Mouse (Mus musculus) intestine, embryonic 14.5 days (tissue): ENCODE results near the gene Sidt2. TPM values are rescaled to one million over a fixed set of nuclear protein-coding genes. Genes with fewer than 3 reads are reported as not detected.
A peak's percentile ranks its signal among the peaks of the same experiment; 100 is the strongest.

Experiments used
- ATAC-seq: fragments of 200-750 bp; cut with Nextera tagmentation; replicated peaks from 2 replicates; pipeline ENCODE4 v1.8.0; 2017; ENCODE audit warnings: low read depth, moderate number of reproducible peaks, moderate TSS enrichment, moderate library complexity; ENCODE audit not compliant: low FRiP score, low TSS enrichment
- DNase-seq: peaks from one replicate; pipeline ENCODE4 v3.0.0-alpha.2; 2018; ENCODE audit warnings: low spot score
- H3K27ac ChIP-seq: fragments of 300-500 bp; sonication (generic); 2 replicates; pipeline ENCODE4 v1.5.1; 2014; ENCODE audit warnings: low read depth, mild to moderate bottlenecking, control low read depth
- H3K27me3 ChIP-seq: fragments of 300-500 bp; sonication (generic); replicated peaks from 2 replicates; pipeline ENCODE4 v1.6.1; 2014; ENCODE audit warnings: low read length, control low read depth; ENCODE audit not compliant: control insufficient read depth, insufficient read depth
- H3K36me3 ChIP-seq: fragments of 300-500 bp; sonication (generic); 2 replicates; pipeline ENCODE4 v1.6.1; 2014; ENCODE audit warnings: low read length, control low read depth; ENCODE audit not compliant: control insufficient read depth, insufficient read depth
- H3K4me1 ChIP-seq: fragments of 300-500 bp; sonication (generic); replicated peaks from 2 replicates; pipeline ENCODE4 v1.6.1; 2014; ENCODE audit warnings: low read length, control low read depth, mixed read lengths; ENCODE audit not compliant: control insufficient read depth, insufficient read depth
- H3K4me2 ChIP-seq: fragments of 300-500 bp; sonication (generic); 2 replicates; pipeline ENCODE4 v1.6.1; 2014; ENCODE audit warnings: low read length
- H3K4me3 ChIP-seq: fragments of 300-500 bp; sonication (generic); 2 replicates; pipeline ENCODE4 v1.5.1; 2014; ENCODE audit warnings: low read depth, low read length, control low read depth, mixed read lengths
- H3K9ac ChIP-seq: fragments of 300-500 bp; sonication (generic); 2 replicates; pipeline ENCODE4 v1.6.1; 2014; ENCODE audit warnings: mild to moderate bottlenecking, low read length
- H3K9me3 ChIP-seq: fragments of 300-500 bp; sonication (generic); 2 replicates; pipeline ENCODE4 v1.6.1; 2016; ENCODE audit warnings: low read length, control low read depth; ENCODE audit not compliant: control insufficient read depth
- WGBS: fragments of 180-500 bp; shearing (Covaris S2); extraction: QIAGEN DNeasy Blood & Tissue Kit; methylation state at CpG from one replicate; pipeline ENCODE4 v1.1.7; 2014; 5-methylcytosine and 5-hydroxymethylcytosine counted together
- polyA plus RNA-seq: library from polyadenylated mRNA; unstranded; fragments of >200 nt; fragmentation: Nextera tagmentation; extraction: Ambion mirVana; gene quantifications from 2 replicates; pipeline ENCODE4 v1.2.1, GENCODE M21; 2014

The Sidt2 gene
- polyA plus RNA-seq, 1 experiment from 2014 or later = 41.2 TPM

DNA sequence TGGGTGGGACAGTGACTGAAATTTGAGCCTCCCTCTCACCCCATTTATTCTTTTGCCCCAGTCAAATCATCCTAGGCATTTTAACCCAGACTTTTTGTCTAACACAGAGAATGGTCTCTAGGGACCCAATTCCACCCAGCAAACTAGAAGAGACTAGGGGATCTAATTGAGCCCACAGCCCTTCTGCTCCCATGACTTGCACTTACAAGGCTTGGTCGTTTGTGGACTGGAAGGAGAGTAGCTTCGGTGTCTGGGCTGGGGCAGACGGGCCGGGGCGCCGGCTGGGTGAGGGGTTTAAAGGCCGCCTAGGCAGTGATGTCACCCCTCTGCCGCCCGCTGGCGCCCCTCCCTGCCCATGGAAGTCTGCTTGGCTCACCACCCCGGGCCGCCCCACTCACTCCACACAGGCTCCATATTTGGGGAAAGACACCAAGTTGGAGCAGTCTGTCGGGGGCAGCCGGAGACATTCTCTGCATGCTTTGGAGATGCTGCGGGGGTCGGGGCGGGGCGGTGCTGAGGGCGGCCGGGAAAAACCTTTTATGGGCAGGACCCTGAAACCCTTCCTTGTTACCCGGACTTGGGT is 19.3 kb downstream of the Sidt2 start, which contains the start of gene Tagln:
Gene Tagln (minus strand): TSS at position 431 of the 583 bp plus-strand sequence.
- Histone ChIP-seq H3K27ac (peak within 1 kb of the TSS; percentile 86), H3K4me3 (peak within 1 kb of the TSS; percentile 33), H3K27me3 (no peaks in the 10 kb centered on the region), H3K9ac (peak within 1 kb of the TSS; percentile 61), H3K4me1 (peaks cover 25% of the 10 kb centered on the region), H3K9me3 (no peaks in the 10 kb centered on the region), H3K36me3 (peaks cover 22% of the 10 kb centered on the region), H3K4me2 (peak within 1 kb of the TSS; percentile 44)
- DNase-seq (peak; percentile 65), ATAC-seq (peak; percentile 68)
- WGBS = 9% methylated on average over 21 of the region's 21 CpGs

DNA sequence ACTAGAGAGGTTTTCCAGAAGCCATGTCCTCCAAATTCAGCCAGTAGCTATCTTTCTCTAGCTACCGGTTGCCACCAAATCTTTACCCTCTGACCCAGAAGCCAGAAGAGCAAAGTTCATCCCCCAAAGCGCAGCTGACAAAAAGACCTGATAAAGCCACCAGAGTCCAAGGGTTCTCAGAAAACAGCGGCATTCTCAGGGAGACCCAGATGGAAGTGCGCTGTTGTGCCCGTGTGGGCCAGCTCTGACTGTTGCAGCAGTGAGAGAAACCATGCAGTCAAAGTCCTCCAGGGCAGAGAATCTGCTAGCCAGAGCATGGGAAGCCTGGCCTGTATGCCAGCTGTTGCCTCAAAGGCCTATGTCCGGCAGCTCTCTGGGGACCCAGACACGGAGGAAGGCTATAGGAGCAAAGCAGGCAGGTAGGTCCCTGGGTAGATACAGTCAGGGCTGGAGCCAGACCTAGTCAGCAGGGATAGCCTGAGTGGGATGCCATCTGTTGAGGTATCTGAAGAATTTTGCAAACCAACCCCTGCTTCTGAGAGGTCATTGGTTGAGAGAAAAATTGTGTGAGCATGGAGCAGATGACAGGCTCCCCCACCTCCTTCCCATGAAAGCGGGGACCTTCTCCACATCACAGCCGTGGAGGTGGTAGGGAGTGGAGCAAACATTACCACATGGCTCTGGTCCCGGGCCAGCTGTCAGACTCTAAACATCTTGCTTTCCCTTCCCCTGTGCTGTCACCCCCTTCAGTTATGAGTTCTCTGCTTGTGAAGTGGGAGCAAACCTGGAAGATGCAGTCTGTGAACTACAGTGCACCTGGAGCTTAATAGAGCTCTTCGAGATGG is 22.3 kb downstream of the Sidt2 start:
- Histone ChIP-seq H3K36me3 (peaks cover 38% of the 10 kb centered on the region), H3K4me1 (peaks cover 25% of the 10 kb centered on the region), H3K27me3 (no peaks in the 10 kb centered on the region), H3K9me3 (no peaks in the 10 kb centered on the region), H3K27ac (peak overlapping the region; percentile 3; the same call in 1 of the 2 replicates), H3K4me3 (peak overlapping the region; percentile 33; the same call in 1 of the 2 replicates), H3K9ac (no peak overlapping the region; the same call in 1 of the 2 replicates), H3K4me2 (peak overlapping the region; percentile 44)
- ATAC-seq (no peak), DNase-seq (no peak)
- WGBS = 62% methylated on average over 11 of the region's 11 CpGs

DNA sequence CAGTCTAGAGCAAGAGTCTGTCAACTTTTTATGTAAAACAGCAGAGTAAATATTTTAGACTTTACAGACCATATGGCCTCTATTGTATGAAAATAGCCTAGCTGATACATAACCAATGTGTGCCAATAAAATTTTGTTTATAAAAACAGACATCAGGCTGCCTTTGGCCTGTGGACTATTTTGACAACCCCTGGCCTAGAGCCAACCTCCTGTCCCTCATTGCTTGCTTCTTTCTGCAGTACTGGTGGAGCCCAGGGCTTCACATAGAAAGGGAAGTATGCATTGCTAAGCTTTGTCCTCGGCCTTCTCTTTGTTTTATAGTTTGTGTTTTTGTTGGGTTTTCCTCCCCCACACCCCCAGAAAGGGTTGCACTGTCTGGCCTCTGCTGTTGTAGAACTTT is 23.1 kb downstream of the Sidt2 start:
- H3K4me1 ChIP-seq = peaks cover 25% of the 10 kb centered on the region
- H3K9ac ChIP-seq = no peak overlapping the region
- DNase-seq = no peak
- no peaks in the 10 kb centered on the region for H3K27me3 ChIP-seq
- H3K36me3 ChIP-seq = peaks cover 47% of the 10 kb centered on the region
- H3K9me3 ChIP-seq = no peaks in the 10 kb centered on the region
- peak overlapping the region; percentile 3; the same call in 1 of the 2 replicates for H3K27ac ChIP-seq
- ATAC-seq = no peak
- no peak overlapping the region for H3K4me3 ChIP-seq
- WGBS = 57% methylated on average over 1 of the region's 1 CpGs
- 0 out of 2 replicates have a peak overlapping the region, but pooled peaks have one; percentile 44 for H3K4me2 ChIP-seq

DNA sequence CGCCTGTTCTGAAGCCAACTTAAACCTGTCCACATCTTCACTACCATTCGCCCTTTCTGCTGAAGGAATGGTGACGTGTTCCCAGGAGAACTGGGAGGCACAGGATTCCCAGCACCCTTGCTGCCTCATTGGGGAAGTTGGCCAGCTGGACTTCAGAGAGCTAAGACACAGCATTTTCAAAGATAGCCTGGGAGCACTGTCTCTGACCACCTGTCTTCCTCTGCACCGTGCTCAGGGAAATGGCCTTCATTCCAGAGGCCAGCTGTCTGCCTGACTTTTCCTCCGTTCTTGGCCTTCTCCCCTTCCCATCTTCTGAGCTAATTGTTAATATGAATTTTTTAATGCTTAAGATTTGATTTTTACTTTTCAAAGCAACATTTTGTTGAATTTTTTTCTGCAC is 25.8 kb downstream of the Sidt2 start:
- H3K27me3 ChIP-seq = no peaks in the 10 kb centered on the region
- DNase-seq (no peak), ATAC-seq (no peak)
- 85% methylated on average over 5 of the region's 5 CpGs for WGBS
- peaks cover 65% of the 10 kb centered on the region for H3K36me3 ChIP-seq
- H3K4me3 ChIP-seq = no peak overlapping the region
- H3K4me2 ChIP-seq = no peak overlapping the region
- no peak overlapping the region for H3K27ac ChIP-seq
- no peaks in the 10 kb centered on the region for H3K9me3 ChIP-seq
- peaks cover 10% of the 10 kb centered on the region for H3K4me1 ChIP-seq
- H3K9ac ChIP-seq = no peak overlapping the region

DNA sequence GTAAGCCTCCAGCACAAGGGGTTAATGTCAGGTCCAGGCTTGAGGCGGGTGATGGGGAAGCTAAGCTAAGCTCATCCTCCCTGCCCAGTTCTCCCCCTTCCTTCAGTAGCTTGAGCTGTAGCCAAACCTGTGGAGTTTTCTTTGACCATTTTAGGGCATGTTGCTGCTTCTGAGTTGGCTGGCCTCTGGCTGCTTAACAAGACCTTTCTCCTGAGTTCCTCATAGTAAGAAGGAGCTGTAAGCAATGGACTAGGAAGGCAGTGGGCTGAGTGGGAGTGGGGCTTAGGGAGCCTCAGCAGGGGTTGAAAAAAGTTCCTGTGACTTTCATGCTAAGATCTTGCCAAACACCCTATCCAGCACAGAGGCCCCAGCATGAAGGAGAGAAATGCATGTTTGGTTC is 35.2 kb downstream of the Sidt2 start:
- H3K4me2 ChIP-seq = no peak overlapping the region
- no peak overlapping the region for H3K4me3 ChIP-seq
- H3K27ac ChIP-seq = peak overlapping the region; percentile 78
- H3K36me3 ChIP-seq = peaks cover 71% of the 10 kb centered on the region
- no peaks in the 10 kb centered on the region for H3K27me3 ChIP-seq
- no peak for DNase-seq
- WGBS = 33% methylated on average over 1 of the region's 1 CpGs
- ATAC-seq = peak; percentile 60; the same call in 1 of the 2 replicates
- H3K9me3 ChIP-seq = no peaks in the 10 kb centered on the region
- H3K4me1 ChIP-seq = no peaks in the 10 kb centered on the region
- H3K9ac ChIP-seq = no peak overlapping the region

DNA sequence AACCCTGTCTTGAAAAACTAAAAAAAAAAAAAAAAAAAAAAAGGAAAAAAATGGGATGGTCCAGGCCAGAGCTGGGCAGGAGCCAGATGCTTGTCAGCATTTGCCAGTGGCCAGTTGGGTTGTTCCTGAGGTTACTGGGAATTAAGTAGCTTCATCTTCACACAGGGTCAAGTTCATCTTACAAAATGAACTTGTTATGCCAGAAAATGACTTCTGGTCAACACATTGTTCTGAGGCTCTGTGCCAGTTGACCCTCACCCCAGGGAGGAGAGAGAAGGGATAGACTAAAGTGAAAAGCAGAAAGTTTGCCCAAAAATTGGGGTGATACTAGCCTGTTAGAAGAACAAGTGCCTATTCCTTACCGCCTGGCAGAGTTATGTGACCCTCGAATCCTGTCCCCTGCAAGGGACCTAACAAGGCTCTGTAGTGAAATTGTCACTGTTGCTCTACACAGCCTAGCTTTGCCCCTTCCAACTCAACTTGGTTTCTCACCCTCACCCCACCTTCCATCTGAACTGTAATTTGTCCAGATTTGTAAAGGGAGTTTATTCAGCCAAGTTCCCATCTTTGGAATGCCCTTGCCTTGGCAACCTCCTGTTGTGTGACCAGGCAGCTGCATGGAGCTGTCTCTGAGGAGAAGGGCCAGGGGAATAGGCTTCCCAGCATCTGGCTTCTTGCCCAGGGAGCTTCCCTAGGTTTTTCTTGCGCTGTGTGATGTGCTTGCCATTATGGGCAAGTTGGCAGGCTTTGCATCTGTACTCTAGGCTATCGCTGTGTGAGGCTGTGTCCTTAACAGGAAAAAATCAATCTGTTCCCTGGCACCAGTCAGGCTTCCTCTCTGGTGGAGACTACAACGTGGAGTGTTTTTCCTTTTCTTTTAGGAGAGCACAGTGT is 37.8 kb downstream of the Sidt2 start:
- no peaks in the 10 kb centered on the region for H3K9me3 ChIP-seq
- DNase-seq (no peak), ATAC-seq (no peak)
- H3K36me3 ChIP-seq = peaks cover 82% of the 10 kb centered on the region
- WGBS = 84% methylated on average over 5 of the region's 5 CpGs
- H3K9ac ChIP-seq = no peak overlapping the region
- no peak overlapping the region for H3K4me2 ChIP-seq
- no peak overlapping the region for H3K4me3 ChIP-seq
- H3K27ac ChIP-seq = peak overlapping the region; percentile 18; the same call in 1 of the 2 replicates
- H3K27me3 ChIP-seq = no peaks in the 10 kb centered on the region
- H3K4me1 ChIP-seq = no peaks in the 10 kb centered on the region

DNA sequence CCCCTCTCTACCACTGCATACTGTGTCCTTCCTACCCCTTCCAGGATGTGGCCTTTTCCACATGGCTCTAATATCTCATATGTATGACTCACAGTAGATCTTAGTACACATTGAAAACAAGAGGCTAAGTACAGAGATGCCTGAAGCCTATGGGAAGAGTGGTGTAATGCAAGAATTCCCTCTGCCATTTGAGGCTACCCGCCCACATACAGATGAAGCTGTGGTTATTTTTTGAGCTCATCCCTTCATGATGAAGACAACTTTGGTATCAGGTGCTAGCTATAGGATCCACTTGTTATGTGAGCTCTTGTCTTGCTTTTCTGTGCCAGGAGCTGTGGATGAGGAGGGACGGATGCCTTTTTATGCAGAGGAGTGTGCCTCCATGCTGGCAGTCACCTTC is 39.4 kb downstream of the Sidt2 start:
- Histone ChIP-seq H3K4me2 (no peak overlapping the region), H3K27me3 (no peaks in the 10 kb centered on the region), H3K9ac (no peak overlapping the region), H3K9me3 (no peaks in the 10 kb centered on the region), H3K4me1 (no peaks in the 10 kb centered on the region), H3K36me3 (peaks cover 85% of the 10 kb centered on the region), H3K4me3 (no peak overlapping the region), H3K27ac (no peak overlapping the region)
- WGBS = 87% methylated on average over 2 of the region's 2 CpGs
- DNase-seq (no peak), ATAC-seq (no peak)

DNA sequence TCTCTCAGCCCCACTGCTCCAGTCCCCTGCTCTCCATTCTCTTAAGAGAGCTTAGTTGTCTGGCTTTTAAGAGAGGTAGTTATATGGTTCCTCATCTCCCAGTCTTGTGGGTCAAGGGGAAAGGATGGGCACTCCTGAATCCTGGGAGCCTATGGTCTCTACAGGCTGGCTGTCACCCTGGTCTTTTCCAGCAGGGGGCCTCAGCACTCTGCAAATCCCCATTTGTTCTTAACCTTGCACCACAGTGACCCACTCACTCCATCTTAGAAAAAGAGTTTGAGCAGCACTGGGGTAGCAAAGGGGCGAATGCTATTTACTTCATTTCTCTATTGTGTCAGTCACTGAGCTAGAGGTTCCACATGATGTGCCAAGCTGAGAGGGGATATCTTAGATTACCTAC is 43.4 kb downstream of the Sidt2 start:
- Histone ChIP-seq H3K27ac (no peak overlapping the region), H3K4me2 (no peak overlapping the region), H3K9ac (no peak overlapping the region), H3K4me3 (no peak overlapping the region), H3K4me1 (peaks cover 7% of the 10 kb centered on the region), H3K9me3 (no peaks in the 10 kb centered on the region), H3K36me3 (peaks cover 71% of the 10 kb centered on the region), H3K27me3 (no peaks in the 10 kb centered on the region)
- WGBS = 65% methylated on average over 1 of the region's 1 CpGs
- no peak for ATAC-seq
- DNase-seq = peak; percentile 69
